Mouse (Mus musculus) mesoderm, embryonic 11.5 days (tissue): ENCODE measurements around the gene Atp23.
"Not testable (repeated sequence)": the region's sequence is repeated elsewhere in the genome, so short reads cannot be mapped to it uniquely, and the experiment has no call there.

Source experiments
- DNase-seq: peaks from one replicate; pipeline ENCODE4 v3.0.0-alpha.2; 2012; ENCODE audit warnings: low read depth, low spot score

Gene Atp23

GRCm38 (mm10) chr10:126826982-126827381, 74.2 kb downstream of the Atp23 start:
- DNase-seq = no peak

GRCm38 (mm10) chr10:126826216-126826615, 74.9 kb downstream of the Atp23 start:
- DNase-seq = not testable (repeated sequence)

- no peak for DNase-seq
Observed at GRCm38 (mm10) chr10:126822418-126822817, 78.7 kb downstream of the Atp23 start.
